8 mouse cellular contexts compared by ENCODE assay signal in the genomic region with DNA sequence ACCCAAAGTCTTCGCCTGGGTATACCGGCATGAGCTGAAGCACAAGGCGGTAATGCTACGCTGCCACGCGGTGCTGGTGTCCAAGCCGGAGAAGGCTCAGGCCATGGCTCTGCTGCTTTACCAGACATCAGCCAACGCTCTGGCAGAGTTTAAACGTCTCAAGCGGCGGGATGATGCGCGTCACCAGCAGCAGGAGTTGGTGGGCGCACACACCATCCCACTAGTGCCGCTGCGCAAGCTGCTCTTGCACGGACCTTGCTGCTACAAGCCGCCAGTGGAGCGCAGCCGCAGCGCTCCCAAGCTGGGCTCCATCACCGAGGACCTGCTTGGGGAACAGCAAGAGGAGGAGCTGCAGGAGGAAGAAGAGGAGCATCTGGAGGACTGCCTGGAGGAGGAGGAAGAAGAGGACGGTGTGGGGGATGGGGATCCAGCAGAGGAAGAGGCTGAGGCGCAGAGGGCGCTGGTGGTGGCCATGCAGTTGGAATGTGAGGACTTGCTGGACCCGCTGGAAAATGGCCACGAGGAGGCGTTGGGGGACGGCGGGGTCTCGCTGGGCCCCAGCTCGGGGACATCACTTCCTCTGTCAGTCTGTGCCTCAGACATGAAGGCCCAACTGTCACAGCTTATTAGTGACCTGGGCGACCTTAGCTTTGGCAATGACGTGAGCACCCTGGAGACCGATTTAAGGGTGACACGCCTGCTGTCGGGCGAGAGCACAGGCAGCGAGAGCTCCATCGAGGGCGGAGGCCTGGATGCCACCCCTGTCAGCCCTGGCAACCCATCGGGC. TPM values are rescaled to one million over a fixed set of nuclear protein-coding genes. Genes with fewer than 3 reads are reported as not detected.
A peak's percentile ranks its signal among the peaks of the same experiment; 100 is the strongest.
DNase-seq lines count a peak whose midpoint lies in the region; ATAC-seq and TF ChIP-seq lines count a peak whose summit lies in the region.

No protein-coding gene starts in this region.

- H3K4me3 ChIP-seq in limb, embryonic 15.5 days = peak overlapping the region; percentile 80
- peak overlapping the region; percentile 52 for H3K4me3 ChIP-seq in midbrain, postnatal 0 days (ENCODE audit: low read depth, low read length)
- peak overlapping the region; percentile 80 for H3K4me3 ChIP-seq in stomach, postnatal 0 days (ENCODE audit: low read depth, low read length)

- TF ChIP-seq CTCF in midbrain, postnatal 0 days (IDR thresholded peaks at IDR 0.05) = peak; percentile 65
- peak; percentile 71 for TF ChIP-seq CTCF in stomach, postnatal 0 days (IDR thresholded peaks at IDR 0.05; ENCODE audit: low read depth)

- WGBS in limb, embryonic 15.5 days = 12% methylated on average over 42 of the region's 42 CpGs
- WGBS in midbrain, postnatal 0 days = 8% methylated on average over 42 of the region's 42 CpGs
- 15% methylated on average over 42 of the region's 42 CpGs for WGBS in stomach, postnatal 0 days

- H3K27ac ChIP-seq in limb, embryonic 15.5 days = peak overlapping the region; percentile 58
- no peak overlapping the region for H3K27ac ChIP-seq in midbrain, postnatal 0 days (ENCODE audit: low read depth, low read length)
- H3K27ac ChIP-seq in stomach, postnatal 0 days (replicated peaks) = peak overlapping the region; percentile 89

- H3K36me3 ChIP-seq in limb, embryonic 15.5 days = no peaks in the 10 kb centered on the region
- H3K36me3 ChIP-seq in midbrain, postnatal 0 days (ENCODE audit: insufficient read depth, low read length) = no peaks in the 10 kb centered on the region
- H3K36me3 ChIP-seq in stomach, postnatal 0 days (ENCODE audit: control insufficient read depth, insufficient read depth, low read length) = no peaks in the 10 kb centered on the region

- peak overlapping the region; percentile 94 for H3K4me2 ChIP-seq in limb, embryonic 15.5 days
- peak overlapping the region; percentile 96 for H3K4me2 ChIP-seq in midbrain, postnatal 0 days (ENCODE audit: low read depth, low read length, poor library complexity, severe bottlenecking)
- peak overlapping the region; percentile 81 for H3K4me2 ChIP-seq in stomach, postnatal 0 days (replicated peaks; ENCODE audit: low read depth)

- peak overlapping the region; percentile 78; the same call in 1 of the 2 replicates for H3K9ac ChIP-seq in limb, embryonic 15.5 days
- peak overlapping the region; percentile 55 for H3K9ac ChIP-seq in midbrain, postnatal 0 days (replicated peaks; ENCODE audit: low read length, poor library complexity, severe bottlenecking)
- peak overlapping the region; percentile 76 for H3K9ac ChIP-seq in stomach, postnatal 0 days (ENCODE audit: low read length)

- H3K9me3 ChIP-seq in limb, embryonic 15.5 days = no peaks in the 10 kb centered on the region
- no peaks in the 10 kb centered on the region for H3K9me3 ChIP-seq in midbrain, postnatal 0 days (ENCODE audit: low read length)
- no peaks in the 10 kb centered on the region for H3K9me3 ChIP-seq in stomach, postnatal 0 days (ENCODE audit: control insufficient read depth, low read length)

- H3K4me1 ChIP-seq in limb, embryonic 15.5 days = peaks cover 54% of the 10 kb centered on the region
- 0 out of 2 replicates have a peak, but pooled peaks cover 4% of the 10 kb centered on the region for H3K4me1 ChIP-seq in midbrain, postnatal 0 days (ENCODE audit: insufficient read depth, low read length)
- peaks cover 6% of the 10 kb centered on the region; the same call in 1 of the 2 replicates for H3K4me1 ChIP-seq in stomach, postnatal 0 days (replicated peaks; ENCODE audit: control insufficient read depth, insufficient read depth)

- H3K27me3 ChIP-seq in limb, embryonic 15.5 days = peaks cover 37% of the 10 kb centered on the region
- H3K27me3 ChIP-seq in midbrain, postnatal 0 days (ENCODE audit: insufficient read depth, low read length) = peaks cover 19% of the 10 kb centered on the region
- no peaks in the 10 kb centered on the region for H3K27me3 ChIP-seq in stomach, postnatal 0 days (ENCODE audit: control insufficient read depth, insufficient read depth, low read length)

- no peak for TF ChIP-seq EP300 in stomach, postnatal 0 days (optimal IDR thresholded peaks at IDR 0.05)

- ATAC-seq in limb, embryonic 15.5 days (ENCODE audit: insufficient number of reproducible peaks, low FRiP score, low TSS enrichment, low read depth) = no peak
- ATAC-seq in midbrain, postnatal 0 days (ENCODE audit: low FRiP score) = 0 out of 2 replicates have a peak, but pooled peaks have one; percentile 28
- ATAC-seq in stomach, postnatal 0 days (ENCODE audit: low FRiP score, low TSS enrichment) = no peak

- DNase-seq in heart, adult 11 months = peak; percentile 98
- DNase-seq in heart, adult 8-10 months (ENCODE audit: low spot score) = no peak
- DNase-seq in embryo, embryonic 10.5 days (ENCODE audit: low spot score) = peak; percentile 77
- DNase-seq in gastrocnemius, postnatal 4 days (ENCODE audit: low spot score in 2 of 2) = peak; percentile 37 to 70
- DNase-seq in kidney, adult 11 months = peak; percentile 56
- peak; percentile 66 for DNase-seq in midbrain, postnatal 0 days (ENCODE audit: low spot score)
- peak; percentile 67 for DNase-seq in stomach, postnatal 0 days (ENCODE audit: low spot score)

RNA-seq across cellular contexts. Expression of a gene that starts 1.7 kb away (rescaled TPM):
- 10 to 100 TPM; 19.6 to 26.6 (median 23.8) TPM for total RNA-seq in heart, adult 8-10 months (2022)
- total RNA-seq in gastrocnemius, postnatal 4 days (2021) = 10 to 100 TPM; 24.1 to 29.6 TPM
- polyA plus RNA-seq in limb, embryonic 15.5 days (2015; fragmentation: Nextera tagmentation; extraction: Ambion mirVana) = 23.2 and 25.6 TPM in 2 replicates
- 21.1 and 22.3 TPM in 2 replicates for total RNA-seq in midbrain, postnatal 0 days (2014; rRNA removed)
- polyA plus RNA-seq in midbrain, postnatal 0 days (2015; fragmentation: Nextera tagmentation; extraction: Ambion mirVana) = 10.1 and 11.5 TPM in 2 replicates
- 13.4 and 14.2 TPM in 2 replicates for polyA plus RNA-seq in stomach, postnatal 0 days (2015; fragmentation: Nextera tagmentation; extraction: Ambion mirVana)

RNA-seq across cellular contexts. Expression of a gene that starts 13.8 kb away (rescaled TPM):
- total RNA-seq in heart, adult 8-10 months (2022) = 10 to 100 TPM; 15.3 to 21.1 (median 19.7) TPM
- total RNA-seq in gastrocnemius, postnatal 4 days (2021) = 10 to 100 TPM; 24.3 to 31.4 TPM
- polyA plus RNA-seq in limb, embryonic 15.5 days (2015; fragmentation: Nextera tagmentation; extraction: Ambion mirVana) = 57.2 and 66.1 TPM in 2 replicates
- total RNA-seq in midbrain, postnatal 0 days (2014; rRNA removed) = 16.5 and 17.5 TPM in 2 replicates
- 38.1 and 43.7 TPM in 2 replicates for polyA plus RNA-seq in midbrain, postnatal 0 days (2015; fragmentation: Nextera tagmentation; extraction: Ambion mirVana)
- 33.4 and 33.5 TPM in 2 replicates for polyA plus RNA-seq in stomach, postnatal 0 days (2015; fragmentation: Nextera tagmentation; extraction: Ambion mirVana)

RNA-seq across cellular contexts. Expression of a gene that starts 50.6 kb away (rescaled TPM):
- total RNA-seq in heart, adult 8-10 months (2022) = 1 to 10 TPM; 4.1 to 7.0 (median 5.2) TPM
- total RNA-seq in gastrocnemius, postnatal 4 days (2021) = 10 to 100 TPM in 1 of 2 experiments, 1 to 10 TPM in 1; 9.7 to 11.2 TPM
- polyA plus RNA-seq in limb, embryonic 15.5 days (2015; fragmentation: Nextera tagmentation; extraction: Ambion mirVana) = 17.1 and 18.8 TPM in 2 replicates
- 114 and 124 TPM in 2 replicates for total RNA-seq in midbrain, postnatal 0 days (2014; rRNA removed)
- 64.3 and 67.7 TPM in 2 replicates for polyA plus RNA-seq in midbrain, postnatal 0 days (2015; fragmentation: Nextera tagmentation; extraction: Ambion mirVana)
- polyA plus RNA-seq in stomach, postnatal 0 days (2015; fragmentation: Nextera tagmentation; extraction: Ambion mirVana) = 3.5 and 4.3 TPM in 2 replicates
